In genomic region chr13:11908123-11908522, GRCm38 (mm10) we compare ENCODE assay signal across 13 mouse cellular contexts.
"Had no signal": no experiment of that assay in that cellular context is flagged by ENCODE, and none has a peak within 500 bp of the region (broad histone marks: within the 10 kb centered on the region; RNA-seq: fewer than 3 reads in every experiment).

No protein-coding gene starts in this region.

- H3K4me1 ChIP-seq: limb, embryonic 13.5 days; liver, embryonic 13.5 days; midbrain, embryonic 13.5 days had no signal

- H3K9ac ChIP-seq: limb, embryonic 13.5 days; liver, embryonic 13.5 days; midbrain, embryonic 13.5 days had no signal

- H3K27me3 ChIP-seq: limb, embryonic 13.5 days; liver, embryonic 13.5 days; midbrain, embryonic 13.5 days had no signal

- H3K4me3 ChIP-seq: limb, embryonic 13.5 days; liver, embryonic 13.5 days; midbrain, embryonic 13.5 days had no signal

- DNase-seq: kidney, adult 9 months; kidney, postnatal 14 days; kidney, postnatal 4 days; left cerebral cortex, postnatal 4 days; liver; liver, embryonic 13.5 days; lung, adult 2 months; thymus, adult 18-20 months; thymus, postnatal 36 days had no signal

- H3K4me2 ChIP-seq: limb, embryonic 13.5 days; liver, embryonic 13.5 days; midbrain, embryonic 13.5 days had no signal

- H3K9me3 ChIP-seq: limb, embryonic 13.5 days; liver, embryonic 13.5 days; midbrain, embryonic 13.5 days had no signal

- ATAC-seq: midbrain, embryonic 13.5 days; midbrain, embryonic 16.5 days had no signal

- H3K27ac ChIP-seq: limb, embryonic 13.5 days; liver, embryonic 13.5 days; macrophage; midbrain, embryonic 13.5 days had no signal

- H3K36me3 ChIP-seq: limb, embryonic 13.5 days; liver, embryonic 13.5 days; midbrain, embryonic 13.5 days had no signal
